Mouse (Mus musculus): ENCODE data around the gene Esam.

Gene Esam

GRCm38 (mm10) chr9:37554838-37555748 lies 27.2 kb downstream of the Esam start, which contains the start of gene Siae:
Siae (plus strand) TSS chr9:37555698.
- DNase-seq (ENCODE audit: low spot score in 2 of 2) = no peak

DNA sequence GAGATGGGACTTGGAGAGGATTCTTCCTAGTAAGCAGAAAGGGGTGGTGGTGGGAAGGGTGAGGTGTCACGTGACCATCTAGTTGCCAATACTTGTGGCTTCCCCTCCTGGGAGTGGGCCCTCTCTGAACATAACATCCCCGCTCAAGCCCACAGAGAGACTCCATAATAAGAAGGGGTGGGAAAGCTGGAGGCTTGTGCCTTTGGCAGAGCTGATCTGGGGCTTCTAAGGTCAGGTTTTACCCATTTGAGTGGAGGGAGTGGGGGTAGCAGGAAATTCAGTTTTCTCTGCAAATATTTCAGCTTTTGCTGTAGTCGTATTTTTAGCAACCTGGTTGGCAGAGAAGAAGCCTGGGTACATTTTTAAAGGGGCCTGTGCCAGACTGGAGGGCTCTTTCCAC lies 28.5 kb downstream of the Esam start:
- no peak for DNase-seq (ENCODE audit: low spot score in 2 of 2)

DNA sequence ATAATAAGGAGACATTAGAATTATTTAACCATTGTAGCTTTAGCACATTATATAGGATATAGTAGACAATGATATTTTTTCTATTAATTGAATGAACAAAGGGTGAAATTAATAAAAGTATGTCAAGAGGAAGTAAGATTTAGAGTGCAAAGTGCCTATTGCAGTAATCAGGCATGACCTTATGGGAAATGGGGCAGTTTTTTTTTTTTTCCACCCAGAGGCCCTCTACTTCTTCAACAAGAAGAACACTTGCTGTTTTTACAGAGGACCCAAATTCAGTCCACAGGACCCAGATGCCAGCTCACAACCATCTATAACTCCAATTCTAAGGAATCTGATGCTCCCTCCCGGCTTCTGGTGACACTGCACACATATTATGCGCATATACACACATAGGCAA lies 32.7 kb downstream of the Esam start:
- no peak for DNase-seq (ENCODE audit: low spot score in 2 of 2)

DNA sequence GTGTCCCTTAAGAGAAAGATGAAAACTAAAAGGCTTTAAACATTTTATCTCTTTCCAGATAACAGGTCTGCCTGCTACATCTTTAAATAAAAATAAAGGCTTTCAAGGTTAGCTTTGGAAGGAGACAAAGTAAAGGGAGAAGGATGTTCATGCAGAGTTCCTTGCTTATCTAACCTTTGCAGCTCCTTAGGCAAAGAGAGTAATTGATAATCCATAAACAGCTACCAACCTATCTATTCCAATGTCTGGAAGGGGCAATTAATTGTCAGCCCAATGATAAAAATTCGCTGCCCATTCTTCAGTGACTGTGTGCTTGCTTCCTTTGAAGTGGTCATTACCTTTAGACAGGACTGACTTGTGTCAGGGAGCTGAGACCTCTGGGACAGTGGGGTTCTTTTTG lies 35.9 kb downstream of the Esam start:
- DNase-seq (ENCODE audit: low spot score in 2 of 2) = no peak

DNA sequence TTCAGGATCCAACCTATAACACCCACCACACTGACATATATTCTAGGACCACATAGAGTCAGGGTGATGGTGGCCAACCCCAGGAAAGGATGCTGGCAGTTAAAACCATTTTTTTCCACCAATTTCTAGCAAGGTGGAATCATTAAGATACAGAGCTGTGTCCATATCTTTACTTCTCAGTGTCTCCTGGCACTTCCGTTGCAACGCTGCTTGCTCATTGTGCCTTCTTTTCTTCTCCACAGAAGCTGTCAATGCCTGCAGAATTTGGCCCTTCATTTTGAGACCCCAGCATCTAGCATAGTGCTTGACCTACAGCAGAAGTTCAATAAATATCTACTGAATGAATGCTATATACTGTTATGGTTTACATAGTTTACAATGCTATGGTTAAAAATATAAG lies 39.1 kb downstream of the Esam start:
- no peak for DNase-seq (ENCODE audit: low spot score in 2 of 2)

DNA sequence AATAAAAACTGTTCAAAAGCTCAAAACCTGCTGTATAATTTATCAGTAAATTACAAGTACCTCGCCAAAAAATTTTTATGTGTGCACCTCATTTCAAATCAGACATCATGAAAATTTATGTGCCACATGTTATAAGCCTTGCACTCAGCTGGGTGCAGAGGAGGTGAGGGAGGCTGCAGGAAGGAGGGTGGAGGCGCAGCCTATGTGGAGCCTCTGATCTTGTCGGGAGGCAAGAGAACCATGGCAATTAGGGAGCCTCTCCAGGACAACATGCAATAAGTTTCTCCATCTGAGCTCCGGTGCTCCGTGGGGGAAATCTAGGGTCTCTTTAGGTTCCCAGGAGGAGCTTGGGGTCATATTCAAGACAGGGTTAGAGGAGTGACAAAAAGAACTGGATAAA lies 39.6 kb downstream of the Esam start:
- DNase-seq (ENCODE audit: low spot score in 2 of 2) = no peak

- no peak for DNase-seq (ENCODE audit: low spot score in 2 of 2)
These were observed 40.2 kb downstream of the Esam start for GRCm38 (mm10) chr9:37567892-37568604.

DNA sequence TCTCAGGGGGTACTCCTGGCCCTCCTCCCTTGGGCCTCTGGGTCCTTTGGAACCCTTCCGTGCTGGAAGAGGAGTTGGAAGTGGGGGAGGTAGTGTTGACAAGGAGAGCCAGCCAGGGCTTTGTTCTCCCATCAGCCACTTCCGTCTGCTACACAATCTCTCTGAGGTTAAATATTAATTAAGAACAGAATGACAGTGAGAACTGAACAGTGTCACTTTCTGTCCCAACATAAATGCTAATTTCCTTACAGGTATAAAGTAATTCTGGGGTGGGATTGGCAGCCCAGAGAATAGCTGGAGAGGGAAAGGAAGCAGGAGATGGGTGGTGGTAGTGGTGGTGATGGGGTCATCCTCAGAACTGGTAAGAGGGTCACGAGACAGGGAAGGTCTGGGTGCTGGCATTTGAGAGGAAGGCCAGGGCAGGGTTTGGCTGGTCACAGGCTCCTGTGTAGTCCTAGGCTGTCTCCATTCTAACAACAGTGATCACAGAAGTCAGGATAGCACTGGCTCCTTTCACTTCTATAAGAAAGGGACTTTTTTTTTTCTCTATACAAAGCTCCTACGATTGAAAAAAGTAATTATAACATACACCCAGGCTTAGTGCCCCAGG lies 40.8 kb downstream of the Esam start:
- DNase-seq (ENCODE audit: low spot score in 2 of 2) = no peak

DNA sequence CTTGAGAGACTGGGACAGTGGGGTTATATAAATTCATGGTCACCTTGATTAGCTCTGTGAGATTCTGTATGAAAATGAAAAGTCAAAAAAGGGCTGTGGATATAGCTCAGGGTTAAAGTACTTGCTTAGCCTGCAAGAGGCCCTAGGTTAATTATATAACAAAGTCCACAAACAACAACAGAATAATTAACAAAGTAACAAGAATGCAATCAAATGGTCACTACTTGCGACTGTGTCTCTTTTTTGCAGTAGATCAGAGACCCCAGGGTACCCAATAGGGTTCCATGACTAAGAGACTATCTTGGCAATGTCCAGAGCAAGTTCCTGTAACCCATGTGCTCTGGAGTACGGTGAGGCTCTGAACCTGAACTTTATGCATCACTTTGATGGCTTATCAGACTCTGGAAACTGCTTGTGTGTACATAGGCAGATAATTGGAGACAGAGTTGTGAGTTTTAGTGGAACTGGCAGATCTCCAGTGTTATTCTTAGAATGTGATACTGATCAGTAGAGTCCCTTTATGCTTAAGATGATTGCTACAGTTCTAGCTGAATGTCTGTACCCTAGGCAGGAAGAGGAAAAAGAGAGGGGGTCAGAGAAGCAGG lies 41.5 kb downstream of the Esam start:
- DNase-seq (ENCODE audit: low spot score in 2 of 2) = no peak

GRCm38 (mm10) chr9:37572204-37572876 lies 44.5 kb downstream of the Esam start:
- no peak for DNase-seq (ENCODE audit: low spot score in 2 of 2)

DNA sequence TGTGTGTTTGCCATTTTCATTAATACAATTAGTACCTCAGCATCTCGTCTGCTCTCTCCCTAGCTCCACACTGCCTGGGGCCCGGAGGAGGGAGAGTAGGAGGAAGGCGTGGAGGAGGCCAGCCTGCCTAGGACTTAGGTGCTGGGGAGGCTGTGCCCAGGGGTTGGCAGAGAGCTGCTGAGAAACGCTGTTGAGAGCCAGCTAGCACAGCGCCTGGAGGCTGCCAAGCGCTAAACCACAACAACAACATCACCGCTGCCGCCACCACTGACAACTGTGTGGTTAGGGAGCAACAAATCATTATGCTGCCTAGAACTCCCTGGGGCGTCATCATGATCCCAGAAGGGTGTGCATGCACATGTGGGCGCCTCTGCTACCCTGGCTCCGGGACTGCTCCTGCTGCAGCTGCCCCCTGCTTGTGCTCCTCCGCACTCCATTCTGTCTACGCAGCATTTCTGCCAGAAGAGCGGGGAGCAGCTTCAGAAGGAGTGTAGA lies 48.6 kb downstream of the Esam start:
- peak; percentile 28 to 54 for DNase-seq (ENCODE audit: low spot score in 2 of 2)

- no peak for DNase-seq (ENCODE audit: low spot score in 2 of 2)
These were observed 55.7 kb downstream of the Esam start for GRCm38 (mm10) chr9:37583594-37583993.

DNA sequence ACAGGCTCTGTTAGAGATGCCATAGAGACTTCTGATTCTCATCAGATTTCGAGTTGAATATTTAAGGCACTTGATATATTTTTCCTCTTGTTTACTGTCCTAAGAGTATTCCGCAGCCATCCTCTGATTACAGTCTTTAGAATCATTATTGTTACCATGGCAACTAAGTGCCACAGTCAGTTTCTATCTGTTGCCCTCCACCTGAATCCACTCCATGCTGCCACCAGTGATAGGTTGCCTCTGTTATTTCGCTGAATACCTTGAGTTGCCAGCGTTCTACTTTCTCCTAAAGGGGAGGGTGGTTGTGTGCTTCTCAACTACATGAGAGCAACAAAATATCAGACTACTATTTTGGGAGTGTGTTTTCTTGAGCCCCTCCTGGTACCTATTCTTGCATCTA lies 58.8 kb downstream of the Esam start:
- DNase-seq (ENCODE audit: low spot score in 2 of 2) = no peak

All from natural killer cell, adult 2 months (primary cell).